Mouse (Mus musculus) megakaryocyte-erythroid progenitor cell, adult 5 weeks (primary cell): ENCODE measurements around the gene Krt10. TPM values are rescaled to one million over a fixed set of nuclear protein-coding genes. Genes with fewer than 3 reads are reported as not detected.

Experiments
- polyA plus RNA-seq: library from polyadenylated mRNA; stranded (reverse); fragments of >175 nt; gene quantifications from 2 replicates; pipeline ENCODE4 v1.2.3, GENCODE M21; 2012

The Krt10 gene
- polyA plus RNA-seq, result 6.8 and 8.4 TPM in 2 replicates

GRCm38 (mm10) chr11:99389264-99389663, at the start of gene Krt10:
Gene Krt10, minus strand, starts transcription at chr11:99389364.

GRCm38 (mm10) chr11:99437972-99438371, 48.8 kb upstream of the Krt10 start, which contains the start of gene Krt20:
Gene Krt20, minus strand, starts transcription at chr11:99438150.

GRCm38 (mm10) chr11:99422159-99422558, 33.0 kb upstream of the Krt10 start, which contains the start of gene Krt12:
Gene Krt12, minus strand, starts transcription at chr11:99422259.

GRCm38 (mm10) chr11:99374803-99375202, 14.4 kb downstream of the Krt10 start, which contains the start of gene Krt28:
Gene Krt28, minus strand, starts transcription at chr11:99374903.

GRCm38 (mm10) chr11:99351004-99351403, 38.2 kb downstream of the Krt10 start, which contains the start of gene Krt27:
Gene Krt27, minus strand, starts transcription at chr11:99351104.

GRCm38 (mm10) chr11:99337866-99338265, 51.3 kb downstream of the Krt10 start, which contains the start of gene Krt26:
Gene Krt26, minus strand, starts transcription at chr11:99337966.

Other genes starting within 250 kb of the Krt10 start
- 0.24 and 1.8 TPM in 2 replicates for gene Ccr7, start 234.3 kb downstream of the Krt10 start, polyA plus RNA-seq
- gene Smarce1, start 158.3 kb downstream of the Krt10 start, polyA plus RNA-seq, result 340 and 592 TPM in 2 replicates
- not detected in 2 replicates for gene Krt222, start 145.3 kb downstream of the Krt10 start, polyA plus RNA-seq
- gene Krt24, start 104.1 kb downstream of the Krt10 start, polyA plus RNA-seq, result not detected in 2 replicates
- gene Krt25, start 66.4 kb downstream of the Krt10 start, polyA plus RNA-seq, result not detected in 2 replicates
- gene Krt26, start 51.4 kb downstream of the Krt10 start, polyA plus RNA-seq, result not detected in 2 replicates
- not detected in 2 replicates for gene Krt27, start 38.3 kb downstream of the Krt10 start, polyA plus RNA-seq
- gene Krt28, start 14.5 kb downstream of the Krt10 start, polyA plus RNA-seq, result not detected in 2 replicates
- gene Krt12, start 32.9 kb upstream of the Krt10 start, polyA plus RNA-seq, result not detected in 2 replicates
- not detected in 2 replicates for gene Krt20, start 48.8 kb upstream of the Krt10 start, polyA plus RNA-seq
- not detected in 2 replicates for gene Krt23, start 103.8 kb upstream of the Krt10 start, polyA plus RNA-seq
- not detected in 2 replicates for gene Krt39, start 132.0 kb upstream of the Krt10 start, polyA plus RNA-seq
- gene Krt40, start 153.8 kb upstream of the Krt10 start, polyA plus RNA-seq, result not detected in 2 replicates
- gene Krtap3-3, start 161.5 kb upstream of the Krt10 start, polyA plus RNA-seq, result not detected in 2 replicates
- not detected in 2 replicates for gene Krtap3-2, start 167.5 kb upstream of the Krt10 start, polyA plus RNA-seq
- gene Gm11939, start 170.1 kb upstream of the Krt10 start, polyA plus RNA-seq, result not detected in 2 replicates
- gene Krtap3-1, start 177.3 kb upstream of the Krt10 start, polyA plus RNA-seq, result not detected in 2 replicates
- not detected in 2 replicates for gene Krtap1-5, start 191.7 kb upstream of the Krt10 start, polyA plus RNA-seq
- not detected in 2 replicates for gene Krtap1-4, start 194.3 kb upstream of the Krt10 start, polyA plus RNA-seq
- not detected in 2 replicates for gene Krtap1-3, start 202.0 kb upstream of the Krt10 start, polyA plus RNA-seq
- not detected in 2 replicates for gene Krtap9-3, start 208.7 kb upstream of the Krt10 start, polyA plus RNA-seq
- not detected in 2 replicates for gene Gm11938, start 213.9 kb upstream of the Krt10 start, polyA plus RNA-seq
- not detected in 2 replicates for gene Gm11937, start 220.8 kb upstream of the Krt10 start, polyA plus RNA-seq
- gene Krtap2-4, start 225.5 kb upstream of the Krt10 start, polyA plus RNA-seq, result not detected in 2 replicates
- not detected in 2 replicates for gene Gm11562, start 231.1 kb upstream of the Krt10 start, polyA plus RNA-seq
- 0.11 TPM in 1 of 2 replicates, not detected in the other for gene Krtap4-1, start 238.9 kb upstream of the Krt10 start, polyA plus RNA-seq
- not detected in 2 replicates for gene Krtap4-2, start 245.7 kb upstream of the Krt10 start, polyA plus RNA-seq